ENCODE assay signal across 23 mouse cellular contexts in genomic region chrX:16438088-16438487, GRCm38 (mm10).
DNase-seq lines count a peak whose midpoint lies in the region; ATAC-seq and TF ChIP-seq lines count a peak whose summit lies in the region.
"Had no signal": no experiment of that assay in that cellular context is flagged by ENCODE, and none has a peak within 500 bp of the region (broad histone marks: within the 10 kb centered on the region; RNA-seq: fewer than 3 reads in every experiment).

No protein-coding gene starts in this region.

- H3K27ac ChIP-seq in kidney, postnatal 0 days = no peak overlapping the region
- no peak overlapping the region for H3K27ac ChIP-seq in midbrain, embryonic 14.5 days (replicated peaks; ENCODE audit: low read depth, low read length)
- H3K27ac ChIP-seq in midbrain, embryonic 10.5 days (replicated peaks) = no peak overlapping the region
- H3K27ac ChIP-seq: forebrain, embryonic 12.5 days; heart, embryonic 15.5 days; hindbrain, embryonic 10.5 days; intestine, embryonic 15.5 days; limb, embryonic 12.5 days; liver, embryonic 13.5 days; neural tube, embryonic 13.5 days had no signal

- peak; percentile 30; the same call in 1 of the 2 replicates for TF ChIP-seq CTCF in kidney, postnatal 0 days (IDR thresholded peaks at IDR 0.05; ENCODE audit: low read depth)

- no peak overlapping the region for H3K4me2 ChIP-seq in kidney, postnatal 0 days (ENCODE audit: low read length)
- H3K4me2 ChIP-seq in midbrain, embryonic 14.5 days (ENCODE audit: low read length) = no peak overlapping the region
- H3K4me2 ChIP-seq: forebrain, embryonic 12.5 days; heart, embryonic 15.5 days; intestine, embryonic 15.5 days; limb, embryonic 12.5 days; liver, embryonic 13.5 days; neural tube, embryonic 13.5 days had no signal

- no peak overlapping the region for H3K9ac ChIP-seq in kidney, postnatal 0 days (ENCODE audit: low read depth, low read length)
- no peak overlapping the region for H3K9ac ChIP-seq in midbrain, embryonic 14.5 days (replicated peaks; ENCODE audit: low read length)
- H3K9ac ChIP-seq: forebrain, embryonic 12.5 days; heart, embryonic 15.5 days; intestine, embryonic 15.5 days; limb, embryonic 12.5 days; liver, embryonic 13.5 days; neural tube, embryonic 13.5 days had no signal

- no peak for ATAC-seq in kidney, postnatal 0 days (replicated peaks; ENCODE audit: low FRiP score, low read depth)
- ATAC-seq in midbrain, embryonic 14.5 days (ENCODE audit: low FRiP score, low TSS enrichment) = no peak
- ATAC-seq: intestine, embryonic 15.5 days had no signal

- 87% methylated on average over 1 of the region's 1 CpGs for WGBS in kidney, postnatal 0 days
- 85% methylated on average over 1 of the region's 1 CpGs for WGBS in midbrain, embryonic 14.5 days
- WGBS in midbrain, embryonic 10.5 days = 91% methylated on average over 1 of the region's 1 CpGs

- no peaks in the 10 kb centered on the region for H3K9me3 ChIP-seq in kidney, postnatal 0 days (replicated peaks; ENCODE audit: low read length)
- H3K9me3 ChIP-seq in midbrain, embryonic 14.5 days (ENCODE audit: control insufficient read depth, low read length) = no peaks in the 10 kb centered on the region
- no peaks in the 10 kb centered on the region for H3K9me3 ChIP-seq in midbrain, embryonic 10.5 days (replicated peaks)
- H3K9me3 ChIP-seq: forebrain, embryonic 12.5 days; heart, embryonic 15.5 days; hindbrain, embryonic 10.5 days; intestine, embryonic 15.5 days; limb, embryonic 12.5 days; liver, embryonic 13.5 days; neural tube, embryonic 13.5 days had no signal

- no peaks in the 10 kb centered on the region for H3K36me3 ChIP-seq in kidney, postnatal 0 days (ENCODE audit: insufficient read depth, low read length)
- no peaks in the 10 kb centered on the region for H3K36me3 ChIP-seq in midbrain, embryonic 14.5 days (ENCODE audit: control insufficient read depth, insufficient read depth, low read length)
- H3K36me3 ChIP-seq in midbrain, embryonic 10.5 days = no peaks in the 10 kb centered on the region
- H3K36me3 ChIP-seq: forebrain, embryonic 12.5 days; heart, embryonic 15.5 days; hindbrain, embryonic 10.5 days; intestine, embryonic 15.5 days; limb, embryonic 12.5 days; liver, embryonic 13.5 days; neural tube, embryonic 13.5 days had no signal

- no peak overlapping the region for H3K4me3 ChIP-seq in kidney, postnatal 0 days (replicated peaks; ENCODE audit: low read depth, low read length)
- H3K4me3 ChIP-seq in midbrain, embryonic 14.5 days (replicated peaks; ENCODE audit: low read depth, low read length) = no peak overlapping the region
- H3K4me3 ChIP-seq in midbrain, embryonic 10.5 days = no peak overlapping the region
- H3K4me3 ChIP-seq: forebrain, embryonic 12.5 days; heart, embryonic 15.5 days; hindbrain, embryonic 10.5 days; intestine, embryonic 15.5 days; limb, embryonic 12.5 days; liver, embryonic 13.5 days; megakaryocyte, embryonic 14.5 days; neural tube, embryonic 13.5 days had no signal

- peak; percentile 6 for DNase-seq in embryo, embryonic 10 days (ENCODE audit: low spot score)
- DNase-seq in embryo, embryonic 9.5 days (ENCODE audit: extremely low spot score) = no peak
- DNase-seq in kidney, postnatal 0 days (ENCODE audit: low spot score) = peak; percentile 7
- no peak for DNase-seq in kidney, postnatal 25 days
- peak; percentile 49 for DNase-seq in midbrain, embryonic 14.5 days
- DNase-seq in midbrain, embryonic 10.5 days (ENCODE audit: low spot score) = no peak
- peak; percentile 0 for DNase-seq in retina, postnatal 1 day
- DNase-seq in urinary bladder, adult 2 months (ENCODE audit: low spot score) = no peak
- DNase-seq: adrenal gland, postnatal 10 days; cerebellum, adult 18-20 months; cerebellum, postnatal 36 days; kidney, postnatal 10 days; liver, embryonic 13.5 days; right cerebral cortex, postnatal 4 days; thymus, postnatal 4 days had no signal

- no peaks in the 10 kb centered on the region for H3K4me1 ChIP-seq in kidney, postnatal 0 days (replicated peaks; ENCODE audit: insufficient read depth, low read length)
- no peaks in the 10 kb centered on the region for H3K4me1 ChIP-seq in midbrain, embryonic 14.5 days (ENCODE audit: control insufficient read depth, insufficient read depth, low read length)
- H3K4me1 ChIP-seq in midbrain, embryonic 10.5 days = no peaks in the 10 kb centered on the region
- H3K4me1 ChIP-seq: forebrain, embryonic 12.5 days; heart, embryonic 15.5 days; hindbrain, embryonic 10.5 days; intestine, embryonic 15.5 days; limb, embryonic 12.5 days; liver, embryonic 13.5 days; megakaryocyte, embryonic 14.5 days; neural tube, embryonic 13.5 days had no signal

- no peaks in the 10 kb centered on the region for H3K27me3 ChIP-seq in kidney, postnatal 0 days (ENCODE audit: insufficient read depth, low read length)
- H3K27me3 ChIP-seq in midbrain, embryonic 14.5 days (ENCODE audit: control insufficient read depth, insufficient read depth, low read length) = no peaks in the 10 kb centered on the region
- no peaks in the 10 kb centered on the region for H3K27me3 ChIP-seq in midbrain, embryonic 10.5 days (ENCODE audit: low read depth, poor library complexity, severe bottlenecking)
- H3K27me3 ChIP-seq: CH12.LX; forebrain, embryonic 12.5 days; heart, embryonic 15.5 days; intestine, embryonic 15.5 days; limb, embryonic 12.5 days; liver, embryonic 13.5 days; megakaryocyte, embryonic 14.5 days; neural tube, embryonic 13.5 days had no signal

Comparison
In these comparisons a context has a peak if more than half of its experiments do, and no peak if none do; other contexts are left out.
1. DNase-seq: peak in embryo, embryonic 10 days (single experiment), kidney, postnatal 0 days (single experiment), midbrain, embryonic 14.5 days (single experiment) and retina, postnatal 1 day (single experiment); none in embryo, embryonic 9.5 days (single experiment), kidney, postnatal 25 days (0 of 2), midbrain, embryonic 10.5 days (single experiment) and urinary bladder, adult 2 months (single experiment).